ENCODE assay signal across 8 mouse cellular contexts in the genomic region with DNA sequence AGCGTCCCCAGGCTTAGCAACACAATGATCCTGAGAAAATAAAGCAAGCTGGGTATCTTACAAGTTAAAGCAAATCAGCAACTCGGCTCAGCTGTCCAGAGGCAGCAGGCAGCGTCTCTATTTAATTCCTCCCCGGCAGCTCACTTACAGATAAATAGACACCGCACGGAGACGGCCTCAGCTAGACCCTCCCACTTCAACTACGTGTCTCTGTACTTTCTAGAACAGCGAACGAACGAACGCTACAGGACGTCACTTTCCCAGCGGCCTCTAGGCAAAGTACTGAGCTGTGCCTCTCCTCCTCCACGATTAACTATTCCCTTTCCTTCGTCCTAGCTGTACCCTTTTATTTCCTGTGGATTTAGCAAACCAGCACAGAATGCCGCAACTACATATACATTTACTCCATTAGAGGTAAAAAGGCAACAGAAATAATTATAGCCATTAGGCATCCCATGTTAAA. TPM values are rescaled to one million over a fixed set of nuclear protein-coding genes. Genes with fewer than 3 reads are reported as not detected.
DNase-seq lines count a peak whose midpoint lies in the region; ATAC-seq lines count a peak whose summit lies in the region.

No protein-coding gene starts in this region.

- H3K9me3 ChIP-seq in hindbrain, embryonic 14.5 days (ENCODE audit: control insufficient read depth, low read length), result no peaks in the 10 kb centered on the region

- H3K27ac ChIP-seq in hindbrain, embryonic 14.5 days, result peak overlapping the region; percentile 72

- 1% methylated on average over 17 of the region's 17 CpGs for WGBS in hindbrain, embryonic 14.5 days

- peak overlapping the region; percentile 40 for H3K4me3 ChIP-seq in hindbrain, embryonic 14.5 days (replicated peaks; ENCODE audit: low read length)

- H3K4me2 ChIP-seq in hindbrain, embryonic 14.5 days (replicated peaks), result peak overlapping the region; percentile 67

- no peaks in the 10 kb centered on the region for H3K27me3 ChIP-seq in hindbrain, embryonic 14.5 days (ENCODE audit: control insufficient read depth, insufficient read depth, low read length)

- H3K36me3 ChIP-seq in hindbrain, embryonic 14.5 days (replicated peaks; ENCODE audit: control insufficient read depth, insufficient read depth), result no peaks in the 10 kb centered on the region

- H3K9ac ChIP-seq in hindbrain, embryonic 14.5 days, result peak overlapping the region; percentile 78

- DNase-seq in NIH3T3 (ENCODE audit: low read depth), result peak; percentile 95
- peak; percentile 86 to 87 for DNase-seq in cerebellum, postnatal 10 days
- peak; percentile 81 to 84 for DNase-seq in frontal cortex, postnatal 14 days (ENCODE audit: low spot score in 2 of 2)
- DNase-seq in hindbrain, embryonic 14.5 days (ENCODE audit: low spot score), result peak; percentile 93
- peak; percentile 85 to 86 for DNase-seq in layer of hippocampus, postnatal 36 days
- peak; percentile 96 for DNase-seq in lung, postnatal 36 days
- DNase-seq in retina, postnatal 1 day, result peak; percentile 92
- peak; percentile 56 to 85 for DNase-seq in urinary bladder, adult 18-20 months (ENCODE audit: low spot score in 2 of 2)

- H3K4me1 ChIP-seq in hindbrain, embryonic 14.5 days (replicated peaks; ENCODE audit: control insufficient read depth, insufficient read depth, low read length), result peaks cover 23% of the 10 kb centered on the region

- ATAC-seq in hindbrain, embryonic 14.5 days (ENCODE audit: low FRiP score), result peak; percentile 99

RNA-seq across cellular contexts. Expression of a gene that starts 16.4 kb away (rescaled TPM):
- polyA plus RNA-seq in hindbrain, embryonic 14.5 days (2014; fragmentation: Nextera tagmentation; extraction: Ambion mirVana), result 40.0 and 46.5 TPM in 2 replicates
- total RNA-seq in layer of hippocampus, postnatal 36 days (2021), result 10 to 100 TPM; 72.2 to 74.1 TPM

RNA-seq across cellular contexts. Expression of a gene that starts 16.6 kb away (rescaled TPM):
- 208 and 210 TPM in 2 replicates for polyA plus RNA-seq in hindbrain, embryonic 14.5 days (2014; fragmentation: Nextera tagmentation; extraction: Ambion mirVana)
- 100 to 1,000 TPM; 124 to 143 TPM for total RNA-seq in layer of hippocampus, postnatal 36 days (2021)

RNA-seq across cellular contexts. Expression of a gene that starts 27.6 kb away (rescaled TPM):
- polyA plus RNA-seq in hindbrain, embryonic 14.5 days (2014; fragmentation: Nextera tagmentation; extraction: Ambion mirVana), result 9.2 and 11.7 TPM in 2 replicates
- 1 to 10 TPM; 1.2 to 1.8 TPM for total RNA-seq in layer of hippocampus, postnatal 36 days (2021)

Comparison
In these comparisons a context has a peak if more than half of its experiments do, and no peak if none do; other contexts are left out.
1. Peak in every context shown above with its lines: DNase-seq, ATAC-seq, H3K4me3 ChIP-seq and H3K27ac ChIP-seq.